Mouse (Mus musculus) MEL (cell line): Measurements from ENCODE around the gene Snx7. TPM values are rescaled to one million over a fixed set of nuclear protein-coding genes. Genes with fewer than 3 reads are reported as not detected.

Experiments
- DNase-seq: peaks from one replicate; pipeline ENCODE4 v3.0.0; 2011; ENCODE audit warnings: low read depth, low spot score
- H3K27ac ChIP-seq: 2 replicates; pipeline ENCODE4 v1.5.1; 2012; ENCODE audit warnings: low read depth, mild to moderate bottlenecking, control low read depth, low read length, moderate library complexity; ENCODE audit not compliant: control insufficient read depth
- H3K27me3 ChIP-seq, 2 experiments: fragments of 150-350 bp in 1 of 2; sonication (generic) in 1 of 2; 2 replicates each; pipeline ENCODE4 v1.6.1; 2012; ENCODE audit warnings: low read length in 2 of 2, mild to moderate bottlenecking in 2 of 2, improper control_type of control experiment in 1 of 2, moderate library complexity in 1 of 2; ENCODE audit not compliant: insufficient read depth in 2 of 2, control insufficient read depth in 1 of 2
- H3K36me3 ChIP-seq, 2 experiments: 2 replicates each; pipeline ENCODE4 v1.6.1; 2012 to 2014; ENCODE audit warnings: low read length in 2 of 2, improper control_type of control experiment in 1 of 2, inconsistent platforms in 1 of 2, mild to moderate bottlenecking in 1 of 2; ENCODE audit not compliant: insufficient read depth in 2 of 2, control insufficient read depth in 1 of 2
- H3K4me1 ChIP-seq, 2 experiments: fragments of 150-350 bp in 1 of 2; sonication (generic) in 1 of 2; 2 replicates each; pipeline ENCODE4 v1.6.1; 2012; ENCODE audit warnings: low read length in 2 of 2, improper control_type of control experiment in 1 of 2, mild to moderate bottlenecking in 1 of 2; ENCODE audit not compliant: insufficient read depth in 2 of 2, control insufficient read depth in 1 of 2
- H3K4me3 ChIP-seq, 2 experiments: fragments of 150-350 bp in 1 of 2; sonication (generic) in 1 of 2; 2 replicates each; pipeline ENCODE4 v1.5.1; 2012; ENCODE audit warnings: low read depth in 2 of 2, low read length in 2 of 2, mild to moderate bottlenecking in 2 of 2, moderate library complexity in 2 of 2, control low read depth in 1 of 2, improper control_type of control experiment in 1 of 2; ENCODE audit not compliant: control insufficient read depth in 1 of 2, insufficient read depth in 1 of 2
- H3K79me2 ChIP-seq: 2 replicates; pipeline ENCODE4 v1.6.1; 2012; ENCODE audit warnings: mild to moderate bottlenecking, low read length, moderate library complexity; ENCODE audit not compliant: control insufficient read depth, poor library complexity, insufficient read depth
- H3K9ac ChIP-seq: 2 replicates; pipeline ENCODE4 v1.6.1; 2012; ENCODE audit warnings: low read depth, mild to moderate bottlenecking, control low read depth, low read length, moderate library complexity; ENCODE audit not compliant: control insufficient read depth, poor library complexity, severe bottlenecking
- H3K9me3 ChIP-seq: fragments of 150-350 bp; sonication (generic); replicated peaks from 2 replicates; pipeline ENCODE4 v1.6.1; 2012; ENCODE audit warnings: mild to moderate bottlenecking, low read length, improper control_type of control experiment, moderate library complexity; ENCODE audit not compliant: insufficient read depth
- BHLHE40 ChIP-seq: IDR thresholded peaks from 2 replicates; pipeline ENCODE4 v1.6.1; 2012; ENCODE audit warnings: low read depth, mild to moderate bottlenecking, inconsistent platforms, low read length, improper control_type of control experiment, borderline replicate concordance
- CHD1 ChIP-seq: IDR thresholded peaks from 2 replicates; pipeline ENCODE4 v1.6.1; 2012; ENCODE audit warnings: low read depth, mild to moderate bottlenecking, inconsistent platforms, low read length, improper control_type of control experiment
- CHD2 ChIP-seq: IDR thresholded peaks from 2 replicates; pipeline ENCODE4 v1.6.1; 2011; ENCODE audit warnings: low read length, improper control_type of control experiment
- CTCF ChIP-seq, 3 experiments: IDR thresholded peaks in 2 of 3; conservative IDR thresholded peaks in 1 of 3; 2 replicates each; pipeline ENCODE4 v1.5.1; 2011 to 2012; ENCODE audit warnings: low read length in 3 of 3, low read depth in 2 of 3, mild to moderate bottlenecking in 2 of 3, improper control_type of control experiment in 1 of 3, inconsistent platforms in 1 of 3, mixed read lengths in 1 of 3, moderate library complexity in 1 of 3; ENCODE audit not compliant: control insufficient read depth in 1 of 3, insufficient read depth in 1 of 3, poor library complexity in 1 of 3, severe bottlenecking in 1 of 3
- E2F4 ChIP-seq: IDR thresholded peaks from 2 replicates; pipeline ENCODE4 v1.6.1; 2011; ENCODE audit warnings: low read depth, low read length, improper control_type of control experiment, borderline replicate concordance
- ELF1 ChIP-seq: IDR thresholded peaks from 2 replicates; pipeline ENCODE4 v1.6.1; 2014; ENCODE audit warnings: low read depth, mild to moderate bottlenecking, inconsistent platforms, low read length, improper control_type of control experiment, moderate library complexity
- GABPA ChIP-seq: IDR thresholded peaks from 2 replicates; pipeline ENCODE4 v1.6.1; 2012; ENCODE audit warnings: low read depth, mild to moderate bottlenecking, inconsistent platforms, low read length, improper control_type of control experiment, moderate library complexity
- HCFC1 ChIP-seq: IDR thresholded peaks from 2 replicates; pipeline ENCODE4 v1.6.1; 2012; ENCODE audit warnings: low read depth, mild to moderate bottlenecking, inconsistent platforms, low read length, improper control_type of control experiment, moderate library complexity
- JUND ChIP-seq: IDR thresholded peaks from 2 replicates; pipeline ENCODE4 v1.6.1; 2011; ENCODE audit warnings: low read depth, mild to moderate bottlenecking, improper control_type of control experiment, low read length
- MAFK ChIP-seq: IDR thresholded peaks from 2 replicates; pipeline ENCODE4 v1.6.1; 2011; ENCODE audit warnings: low read depth, mild to moderate bottlenecking, low read length, improper control_type of control experiment, borderline replicate concordance
- MAX ChIP-seq: IDR thresholded peaks from 2 replicates; pipeline ENCODE4 v1.6.1; 2011; ENCODE audit warnings: low read length, improper control_type of control experiment
- NRF1 ChIP-seq: IDR thresholded peaks from 2 replicates; pipeline ENCODE4 v1.6.1; 2014; ENCODE audit warnings: low read depth, mild to moderate bottlenecking, inconsistent platforms, low read length, improper control_type of control experiment, moderate library complexity; ENCODE audit not compliant: poor library complexity, insufficient read depth, severe bottlenecking
- POLR2A ChIP-seq, 2 experiments: IDR thresholded peaks; 2 replicates each; pipeline ENCODE4 v1.6.1; 2011 to 2012; ENCODE audit warnings: low read length in 2 of 2, mild to moderate bottlenecking in 2 of 2, control low read depth in 1 of 2, improper control_type of control experiment in 1 of 2, low read depth in 1 of 2, moderate library complexity in 1 of 2; ENCODE audit not compliant: control insufficient read depth in 1 of 2, insufficient read depth in 1 of 2, poor library complexity in 1 of 2
- POLR2AphosphoS5 ChIP-seq: IDR thresholded peaks from 2 replicates; pipeline ENCODE4 v1.6.1; 2012; ENCODE audit warnings: low read depth, borderline replicate concordance, mild to moderate bottlenecking, inconsistent platforms, low read length, moderate library complexity, mixed read lengths
- RCOR1 ChIP-seq: IDR thresholded peaks from 2 replicates; pipeline ENCODE4 v1.6.1; 2012; ENCODE audit warnings: low read depth, mild to moderate bottlenecking, inconsistent platforms, low read length, improper control_type of control experiment
- SIN3A ChIP-seq: IDR thresholded peaks from 2 replicates; pipeline ENCODE4 v1.6.1; 2012; ENCODE audit warnings: low read length, improper control_type of control experiment, inconsistent platforms
- TAL1 ChIP-seq: IDR thresholded peaks from 2 replicates; pipeline ENCODE4 v1.6.1; 2012; ENCODE audit warnings: mild to moderate bottlenecking, inconsistent platforms, low read length, moderate library complexity, mixed read lengths
- TBP ChIP-seq: IDR thresholded peaks from 2 replicates; pipeline ENCODE4 v1.8.0; 2011; ENCODE audit warnings: low read depth, low read length, improper control_type of control experiment
- TCF12 ChIP-seq: IDR thresholded peaks from 2 replicates; pipeline ENCODE4 v1.6.1; 2014; ENCODE audit warnings: low read depth, mild to moderate bottlenecking, inconsistent platforms, low read length, improper control_type of control experiment, moderate library complexity
- UBTF ChIP-seq: IDR thresholded peaks from 2 replicates; pipeline ENCODE4 v1.6.1; 2012; ENCODE audit warnings: low read depth, mild to moderate bottlenecking, inconsistent platforms, low read length, improper control_type of control experiment, moderate library complexity, borderline replicate concordance; ENCODE audit not compliant: insufficient read depth
- USF1 ChIP-seq: IDR thresholded peaks from 2 replicates; pipeline ENCODE4 v1.6.1; 2014; ENCODE audit warnings: low read depth, mild to moderate bottlenecking, inconsistent platforms, low read length, improper control_type of control experiment, moderate library complexity
- USF2 ChIP-seq, 2 experiments: IDR thresholded peaks; 2 replicates each; pipeline ENCODE4 v1.6.1; 2011 to 2012; ENCODE audit warnings: improper control_type of control experiment in 2 of 2, low read length in 2 of 2, borderline replicate concordance in 1 of 2, inconsistent platforms in 1 of 2, low read depth in 1 of 2, mild to moderate bottlenecking in 1 of 2; ENCODE audit not compliant: insufficient read depth in 1 of 2
- ZMIZ1 ChIP-seq: IDR thresholded peaks from 2 replicates; pipeline ENCODE4 v1.6.1; 2012; ENCODE audit warnings: low read depth, mild to moderate bottlenecking, inconsistent platforms, low read length, improper control_type of control experiment, moderate library complexity
- polyA plus RNA-seq, 2 experiments: library from polyadenylated mRNA; stranded (reverse) in 1 of 2; unstranded in 1 of 2; fragments of >175 nt in 1 of 2; fragments of >200 nt in 1 of 2; gene quantifications; 2 replicates each; pipeline versions ENCODE4 v1.2.1 to v1.2.4; 2012; ENCODE audit warnings: low replicate concordance in 2 of 2, low read depth in 1 of 2; ENCODE audit not compliant: insufficient read length in 2 of 2, insufficient read depth in 1 of 2, missing spikeins in 1 of 2
- total RNA-seq: library from RNA; depleted of rRNA; stranded (reverse); fragments of 300-350 nt; gene quantifications from 2 replicates; pipeline ENCODE4 v1.2.3, GENCODE M21; 2012

Gene Snx7
- total and polyA plus RNA-seq, 3 experiments: not detected

- Histone ChIP-seq H3K27ac (no peak overlapping the region), H3K9ac (no peak overlapping the region), H3K4me3 (no peak overlapping the region), H3K27me3 (no peaks in the 10 kb centered on the region), H3K9me3 (no peaks in the 10 kb centered on the region), H3K79me2 (no peaks in the 10 kb centered on the region), H3K4me1 (no peaks in the 10 kb centered on the region), H3K36me3 (no peaks in the 10 kb centered on the region)
- TF ChIP-seq TBP (no peak), USF2 (IDR thresholded peaks at IDR 0.05; ENCODE audit: borderline replicate concordance in 1 of 2, insufficient read depth in 1 of 2, low read depth in 1 of 2, low read length in 2 of 2) (no peak), E2F4 (no peak), RCOR1 (no peak), TCF12 (no peak), CHD2 (no peak), BHLHE40 (no peak), UBTF (no peak), ELF1 (no peak), CTCF (IDR thresholded peaks at IDR 0.05 in 2 of 3, conservative IDR thresholded peaks at IDR 0.05 in 1 of 3; ENCODE audit: control insufficient read depth in 1 of 3, insufficient read depth in 1 of 3, low read depth in 2 of 3, low read length in 3 of 3, poor library complexity in 1 of 3, severe bottlenecking in 1 of 3) (no peak), GABPA (no peak), MAX (no peak), CHD1 (no peak), USF1 (no peak), POLR2AphosphoS5 (no peak), SIN3A (no peak), NRF1 (no peak), JUND (no peak)
- no peak for DNase-seq
Measured at GRCm38 (mm10) chr3:117838020-117838419, 30.7 kb downstream of the Snx7 start.

- no peaks in the 10 kb centered on the region for H3K79me2 ChIP-seq
- H3K9me3 ChIP-seq: no peaks in the 10 kb centered on the region
- no peak overlapping the region for H3K9ac ChIP-seq
- TF ChIP-seq MAX: no peak
- no peak for TF ChIP-seq NRF1
- TF ChIP-seq USF2 (IDR thresholded peaks at IDR 0.05; ENCODE audit: borderline replicate concordance in 1 of 2, insufficient read depth in 1 of 2, low read depth in 1 of 2, low read length in 2 of 2): no peak
- no peak for TF ChIP-seq ZMIZ1
- no peak for TF ChIP-seq CHD2
- no peak for TF ChIP-seq CTCF (IDR thresholded peaks at IDR 0.05 in 2 of 3, conservative IDR thresholded peaks at IDR 0.05 in 1 of 3; ENCODE audit: control insufficient read depth in 1 of 3, insufficient read depth in 1 of 3, low read depth in 2 of 3, low read length in 3 of 3, poor library complexity in 1 of 3, severe bottlenecking in 1 of 3)
- no peak for TF ChIP-seq HCFC1
- TF ChIP-seq SIN3A: no peak
- no peak for TF ChIP-seq CHD1
- TF ChIP-seq ELF1: no peak
- TF ChIP-seq TAL1: no peak
- TF ChIP-seq MAFK: no peak
- no peak for TF ChIP-seq POLR2A (IDR thresholded peaks at IDR 0.05; ENCODE audit: control insufficient read depth in 1 of 2, insufficient read depth in 1 of 2, low read depth in 1 of 2, low read length in 2 of 2, poor library complexity in 1 of 2)
- TF ChIP-seq BHLHE40: no peak
- H3K27me3 ChIP-seq: no peaks in the 10 kb centered on the region
- no peaks in the 10 kb centered on the region for H3K36me3 ChIP-seq
- H3K27ac ChIP-seq: no peak overlapping the region
- no peak for DNase-seq
- no peak overlapping the region for H3K4me3 ChIP-seq
- H3K4me1 ChIP-seq: no peaks in the 10 kb centered on the region
Measured at GRCm38 (mm10) chr3:117826486-117827200, 42.1 kb downstream of the Snx7 start.
